Mouse (Mus musculus) embryonic facial prominence, embryonic 15.5 days (tissue): Measurements from ENCODE around the gene Stk24. TPM values are rescaled to one million over a fixed set of nuclear protein-coding genes. Genes with fewer than 3 reads are reported as not detected.

Source experiments
- ATAC-seq: fragments of 200-750 bp; cut with Nextera tagmentation; 2 replicates; pipeline ENCODE4 v1.8.0; 2017; ENCODE audit warnings: low read depth, moderate TSS enrichment; ENCODE audit not compliant: insufficient number of reproducible peaks, low FRiP score, low TSS enrichment
- H3K27ac ChIP-seq: fragments of 300-500 bp; sonication (generic); replicated peaks from 2 replicates; pipeline ENCODE4 v1.5.1; 2015; ENCODE audit warnings: mild to moderate bottlenecking, inconsistent platforms
- H3K27me3 ChIP-seq: fragments of 300-500 bp; sonication (generic); 2 replicates; pipeline ENCODE4 v1.6.1; 2015; ENCODE audit warnings: inconsistent platforms
- H3K36me3 ChIP-seq: fragments of 300-500 bp; sonication (generic); 2 replicates; pipeline ENCODE4 v1.6.1; 2015; ENCODE audit warnings: mild to moderate bottlenecking, inconsistent platforms
- H3K4me1 ChIP-seq: fragments of 300-500 bp; sonication (generic); 2 replicates; pipeline ENCODE4 v1.6.1; 2015; ENCODE audit warnings: inconsistent platforms
- H3K4me2 ChIP-seq: fragments of 300-500 bp; sonication (generic); replicated peaks from 2 replicates; pipeline ENCODE4 v1.6.1; 2015; ENCODE audit warnings: mild to moderate bottlenecking, inconsistent platforms
- H3K4me3 ChIP-seq: fragments of 300-500 bp; sonication (generic); replicated peaks from 2 replicates; pipeline ENCODE4 v1.5.1; 2015; ENCODE audit warnings: mild to moderate bottlenecking, inconsistent platforms
- H3K9ac ChIP-seq: fragments of 300-500 bp; sonication (generic); 2 replicates; pipeline ENCODE4 v1.6.1; 2015; ENCODE audit warnings: inconsistent platforms
- H3K9me3 ChIP-seq: fragments of 300-500 bp; sonication (generic); replicated peaks from 2 replicates; pipeline ENCODE4 v1.6.1; 2016; ENCODE audit warnings: inconsistent platforms
- WGBS: fragments of 180-500 bp; shearing (Covaris S2); methylation state at CpG from one replicate; pipeline ENCODE4 v1.1.7; 2015; 5-methylcytosine and 5-hydroxymethylcytosine counted together
- polyA plus RNA-seq: library from polyadenylated mRNA; unstranded; fragments of >200 nt; fragmentation: Nextera tagmentation; extraction: Ambion mirVana; gene quantifications from 2 replicates; pipeline ENCODE4 v1.2.1, GENCODE M21; 2015

Gene Stk24
- polyA plus RNA-seq, 1 experiment from 2014 or later, result 41.7 TPM

GRCm38 (mm10) chr14:121259789-121260188, 120.0 kb downstream of the Stk24 start:
- Histone ChIP-seq H3K36me3 (peaks cover 54% of the 10 kb centered on the region), H3K4me3 (no peak overlapping the region), H3K4me2 (no peak overlapping the region), H3K27ac (no peak overlapping the region), H3K4me1 (peaks cover 7% of the 10 kb centered on the region; the same call in 1 of the 2 replicates), H3K9me3 (no peaks in the 10 kb centered on the region), H3K27me3 (no peaks in the 10 kb centered on the region), H3K9ac (no peak overlapping the region)
- ATAC-seq, result no peak
- WGBS, result 51% methylated on average over 7 of the region's 7 CpGs

GRCm38 (mm10) chr14:121259332-121259731, 120.5 kb downstream of the Stk24 start:
- 85% methylated on average over 11 of the region's 11 CpGs for WGBS
- Histone ChIP-seq H3K27me3 (no peaks in the 10 kb centered on the region), H3K36me3 (peaks cover 54% of the 10 kb centered on the region), H3K9ac (no peak overlapping the region), H3K9me3 (no peaks in the 10 kb centered on the region), H3K4me1 (peaks cover 7% of the 10 kb centered on the region; the same call in 1 of the 2 replicates), H3K4me3 (no peak overlapping the region), H3K27ac (no peak overlapping the region), H3K4me2 (no peak overlapping the region)
- ATAC-seq, result no peak

GRCm38 (mm10) chr14:121256896-121257295, 122.9 kb downstream of the Stk24 start:
- Histone ChIP-seq H3K36me3 (peaks cover 49% of the 10 kb centered on the region), H3K4me1 (peaks cover 7% of the 10 kb centered on the region; the same call in 1 of the 2 replicates), H3K27me3 (no peaks in the 10 kb centered on the region), H3K4me2 (no peak overlapping the region), H3K27ac (no peak overlapping the region), H3K9ac (no peak overlapping the region), H3K4me3 (no peak overlapping the region), H3K9me3 (no peaks in the 10 kb centered on the region)
- 75% methylated on average over 7 of the region's 7 CpGs for WGBS
- no peak for ATAC-seq

- 89% methylated on average over 13 of the region's 13 CpGs for WGBS
- ATAC-seq, result no peak
These were observed 124.3 kb downstream of the Stk24 start for GRCm38 (mm10) chr14:121255469-121255868.

GRCm38 (mm10) chr14:121254869-121255268, 124.9 kb downstream of the Stk24 start:
- Histone ChIP-seq H3K4me2 (no peak overlapping the region), H3K27ac (no peak overlapping the region), H3K4me1 (no peaks in the 10 kb centered on the region), H3K4me3 (no peak overlapping the region), H3K27me3 (no peaks in the 10 kb centered on the region), H3K9me3 (no peaks in the 10 kb centered on the region), H3K9ac (no peak overlapping the region), H3K36me3 (peaks cover 43% of the 10 kb centered on the region)
- no peak for ATAC-seq
- 87% methylated on average over 10 of the region's 10 CpGs for WGBS

More at GRCm38 (mm10) chr14:121255469-121255868, 124.3 kb downstream of the Stk24 start:
- no peaks in the 10 kb centered on the region for H3K9me3 ChIP-seq
- no peak overlapping the region for H3K4me3 ChIP-seq
- no peaks in the 10 kb centered on the region for H3K27me3 ChIP-seq
- no peak overlapping the region for H3K4me2 ChIP-seq
- H3K36me3 ChIP-seq, result peaks cover 48% of the 10 kb centered on the region
- H3K27ac ChIP-seq, result no peak overlapping the region
- H3K4me1 ChIP-seq, result peaks cover 5% of the 10 kb centered on the region; the same call in 1 of the 2 replicates
- no peak overlapping the region for H3K9ac ChIP-seq

- no peaks in the 10 kb centered on the region for H3K27me3 ChIP-seq
- no peak for ATAC-seq
- H3K9me3 ChIP-seq, result no peaks in the 10 kb centered on the region
- peaks cover 31% of the 10 kb centered on the region for H3K36me3 ChIP-seq
- H3K27ac ChIP-seq, result no peak overlapping the region
- no peak overlapping the region for H3K4me3 ChIP-seq
- WGBS, result 90% methylated on average over 10 of the region's 10 CpGs
- H3K4me2 ChIP-seq, result no peak overlapping the region
- no peak overlapping the region for H3K9ac ChIP-seq
- peaks cover 15% of the 10 kb centered on the region for H3K4me1 ChIP-seq
These were observed 127.3 kb downstream of the Stk24 start for GRCm38 (mm10) chr14:121252542-121252941.

- no peaks in the 10 kb centered on the region for H3K9me3 ChIP-seq
- ATAC-seq, result no peak
- H3K36me3 ChIP-seq, result peaks cover 23% of the 10 kb centered on the region; the same call in 1 of the 2 replicates
- WGBS, result 67% methylated on average over 4 of the region's 4 CpGs
- peaks cover 23% of the 10 kb centered on the region for H3K4me1 ChIP-seq
- H3K4me2 ChIP-seq, result no peak overlapping the region
- H3K9ac ChIP-seq, result no peak overlapping the region
- no peak overlapping the region for H3K4me3 ChIP-seq
- H3K27ac ChIP-seq, result no peak overlapping the region
- no peaks in the 10 kb centered on the region for H3K27me3 ChIP-seq
These were observed 128.1 kb downstream of the Stk24 start for GRCm38 (mm10) chr14:121251708-121252107.

- peaks cover 29% of the 10 kb centered on the region for H3K4me1 ChIP-seq
- ATAC-seq, result no peak
- H3K4me2 ChIP-seq, result no peak overlapping the region
- WGBS, result 85% methylated on average over 5 of the region's 5 CpGs
- H3K27ac ChIP-seq, result no peak overlapping the region
- H3K9me3 ChIP-seq, result no peaks in the 10 kb centered on the region
- peaks cover 18% of the 10 kb centered on the region; the same call in 1 of the 2 replicates for H3K36me3 ChIP-seq
- no peak overlapping the region for H3K9ac ChIP-seq
- no peaks in the 10 kb centered on the region for H3K27me3 ChIP-seq
- no peak overlapping the region for H3K4me3 ChIP-seq
These were observed 128.7 kb downstream of the Stk24 start for GRCm38 (mm10) chr14:121251099-121251498.

GRCm38 (mm10) chr14:121248346-121248745, 131.5 kb downstream of the Stk24 start:
- Histone ChIP-seq H3K9ac (no peak overlapping the region), H3K9me3 (no peaks in the 10 kb centered on the region), H3K4me3 (no peak overlapping the region), H3K27ac (peak overlapping the region; percentile 89), H3K4me1 (peaks cover 40% of the 10 kb centered on the region), H3K36me3 (peaks cover 25% of the 10 kb centered on the region), H3K4me2 (no peak overlapping the region), H3K27me3 (no peaks in the 10 kb centered on the region)
- ATAC-seq, result no peak
- WGBS, result 48% methylated on average over 5 of the region's 5 CpGs

GRCm38 (mm10) chr14:121247287-121247686, 132.5 kb downstream of the Stk24 start:
- peak overlapping the region; percentile 89 for H3K27ac ChIP-seq
- H3K9me3 ChIP-seq, result no peaks in the 10 kb centered on the region
- no peak overlapping the region for H3K9ac ChIP-seq
- no peak overlapping the region for H3K4me2 ChIP-seq
- peaks cover 32% of the 10 kb centered on the region for H3K36me3 ChIP-seq
- H3K4me3 ChIP-seq, result no peak overlapping the region
- peaks cover 40% of the 10 kb centered on the region for H3K4me1 ChIP-seq
- peak; percentile 75 for ATAC-seq
- 28% methylated on average over 7 of the region's 7 CpGs for WGBS
- H3K27me3 ChIP-seq, result no peaks in the 10 kb centered on the region

- no peaks in the 10 kb centered on the region for H3K27me3 ChIP-seq
- H3K9ac ChIP-seq, result no peak overlapping the region
- no peak overlapping the region for H3K4me3 ChIP-seq
- no peak overlapping the region for H3K4me2 ChIP-seq
- peaks cover 40% of the 10 kb centered on the region for H3K4me1 ChIP-seq
- H3K36me3 ChIP-seq, result peaks cover 43% of the 10 kb centered on the region
- peak overlapping the region; percentile 89; the same call in 1 of the 2 replicates for H3K27ac ChIP-seq
- 64% methylated on average over 14 of the region's 14 CpGs for WGBS
- H3K9me3 ChIP-seq, result no peaks in the 10 kb centered on the region
- no peak for ATAC-seq
These were observed 133.6 kb downstream of the Stk24 start for GRCm38 (mm10) chr14:121246048-121246731.

GRCm38 (mm10) chr14:121244104-121244503, 135.7 kb downstream of the Stk24 start:
- peaks cover 39% of the 10 kb centered on the region for H3K4me1 ChIP-seq
- no peaks in the 10 kb centered on the region for H3K9me3 ChIP-seq
- H3K36me3 ChIP-seq, result peaks cover 54% of the 10 kb centered on the region
- no peak for ATAC-seq
- H3K4me2 ChIP-seq, result no peak overlapping the region
- H3K4me3 ChIP-seq, result no peak overlapping the region
- WGBS, result 95% methylated on average over 15 of the region's 15 CpGs
- H3K27ac ChIP-seq, result no peak overlapping the region
- H3K9ac ChIP-seq, result no peak overlapping the region
- H3K27me3 ChIP-seq, result no peaks in the 10 kb centered on the region
